Mouse (Mus musculus) stomach, embryonic 14.5 days (tissue): ENCODE results near the gene Hspa12a. TPM values are rescaled to one million over a fixed set of nuclear protein-coding genes. Genes with fewer than 3 reads are reported as not detected.

Source experiments
- ATAC-seq: fragments of 200-750 bp; cut with Nextera tagmentation; 2 replicates; pipeline ENCODE4 v1.8.0; 2017; ENCODE audit warnings: low read depth, moderate TSS enrichment; ENCODE audit not compliant: insufficient number of reproducible peaks, insufficient read depth, low FRiP score
- H3K27ac ChIP-seq: fragments of 300-500 bp; sonication (generic); 2 replicates; pipeline ENCODE4 v1.5.1; 2014; ENCODE audit warnings: mild to moderate bottlenecking, low read length, moderate library complexity, mixed read lengths
- H3K27me3 ChIP-seq: fragments of 300-500 bp; sonication (generic); 2 replicates; pipeline ENCODE4 v1.6.1; 2014; ENCODE audit warnings: low read length, control low read depth, mixed read lengths; ENCODE audit not compliant: control insufficient read depth, insufficient read depth
- H3K36me3 ChIP-seq: fragments of 300-500 bp; sonication (generic); 2 replicates; pipeline ENCODE4 v1.6.1; 2014; ENCODE audit warnings: mild to moderate bottlenecking, control low read depth, low read length, moderate library complexity, mixed read lengths; ENCODE audit not compliant: control insufficient read depth, insufficient read depth
- H3K4me1 ChIP-seq: fragments of 300-500 bp; sonication (generic); 2 replicates; pipeline ENCODE4 v1.6.1; 2014; ENCODE audit warnings: low read length, control low read depth, mixed read lengths; ENCODE audit not compliant: control insufficient read depth, insufficient read depth
- H3K4me2 ChIP-seq: fragments of 300-500 bp; sonication (generic); replicated peaks from 2 replicates; pipeline ENCODE4 v1.6.1; 2014; ENCODE audit warnings: low read depth, low read length, control low read depth
- H3K4me3 ChIP-seq: fragments of 300-500 bp; sonication (generic); 2 replicates; pipeline ENCODE4 v1.5.1; 2014; ENCODE audit warnings: low read depth, low read length, control low read depth
- H3K9ac ChIP-seq: fragments of 300-500 bp; sonication (generic); replicated peaks from 2 replicates; pipeline ENCODE4 v1.6.1; 2014; ENCODE audit warnings: low read depth, mild to moderate bottlenecking, control low read depth, low read length, moderate library complexity, mixed read lengths
- H3K9me3 ChIP-seq: fragments of 300-500 bp; sonication (generic); 2 replicates; pipeline ENCODE4 v1.6.1; 2016; ENCODE audit warnings: low read depth, low read length, control low read depth; ENCODE audit not compliant: control insufficient read depth
- WGBS: fragments of 180-500 bp; shearing (Covaris S2); extraction: QIAGEN DNeasy Blood & Tissue Kit; methylation state at CpG from one replicate; pipeline ENCODE4 v1.1.7; 2014; 5-methylcytosine and 5-hydroxymethylcytosine counted together
- polyA plus RNA-seq: library from polyadenylated mRNA; unstranded; fragments of >200 nt; fragmentation: Nextera tagmentation; extraction: Ambion mirVana; gene quantifications from 2 replicates; pipeline ENCODE4 v1.2.1, GENCODE M21; 2014

Gene Hspa12a
- polyA plus RNA-seq, 1 experiment from 2014 or later, result 5.0 TPM

DNA sequence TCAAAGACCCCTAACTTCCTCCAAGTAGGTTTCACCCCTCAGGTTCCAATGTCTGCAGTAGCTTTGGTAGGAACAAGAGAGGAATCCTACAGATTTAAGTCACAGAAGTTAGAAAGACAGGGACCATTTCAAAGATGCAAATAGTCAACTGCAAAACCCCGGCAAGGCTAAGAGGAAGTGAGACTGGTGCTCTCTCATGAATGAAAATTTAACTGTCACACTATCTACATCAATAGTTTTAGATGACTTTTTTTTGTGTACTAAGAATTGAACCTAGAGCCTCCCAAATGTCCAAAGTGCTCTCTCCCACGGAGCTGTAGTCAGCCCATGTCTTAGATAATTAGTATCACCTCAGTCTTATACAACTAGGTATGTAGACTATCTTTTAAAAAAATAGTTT is 110.5 kb downstream of the Hspa12a start:
- Histone ChIP-seq H3K36me3 (no peaks in the 10 kb centered on the region), H3K9ac (no peak overlapping the region), H3K4me1 (no peaks in the 10 kb centered on the region; the same call in 1 of the 2 replicates), H3K9me3 (no peaks in the 10 kb centered on the region), H3K27ac (no peak overlapping the region), H3K27me3 (no peaks in the 10 kb centered on the region), H3K4me2 (no peak overlapping the region), H3K4me3 (no peak overlapping the region)
- WGBS, result 66% methylated on average over 2 of the region's 2 CpGs
- ATAC-seq, result no peak

DNA sequence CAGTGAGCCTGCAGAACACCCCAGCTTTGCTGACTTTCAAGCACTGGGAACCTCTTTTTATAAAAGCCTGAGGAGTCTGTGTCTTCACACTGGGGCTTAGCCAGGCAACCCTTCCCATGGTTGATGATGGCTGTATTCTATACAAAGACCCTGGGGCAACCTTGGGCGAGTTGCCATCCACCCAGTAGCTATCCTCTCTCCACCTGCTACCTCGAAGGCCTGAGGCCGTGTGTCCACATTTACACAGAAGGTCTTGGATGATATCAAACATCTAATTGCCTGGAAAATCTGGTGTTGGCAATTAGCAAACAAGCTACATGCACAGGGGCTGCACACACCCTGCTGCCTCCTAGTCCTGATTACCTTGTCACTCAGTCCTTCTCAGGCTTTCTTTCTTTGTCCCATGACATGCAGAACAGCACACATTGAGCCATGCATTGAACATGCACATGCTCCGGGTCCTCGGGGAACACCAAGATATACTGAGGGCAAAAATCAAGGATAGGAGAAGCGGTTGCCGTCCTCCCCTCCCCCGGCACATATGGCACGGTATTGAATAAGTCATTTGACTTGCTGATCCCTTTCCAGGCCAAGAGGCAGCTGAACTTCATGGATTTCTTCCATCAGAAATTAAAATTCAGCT is 112.1 kb downstream of the Hspa12a start:
- no peak overlapping the region for H3K27ac ChIP-seq
- no peaks in the 10 kb centered on the region; the same call in 1 of the 2 replicates for H3K4me1 ChIP-seq
- no peak for ATAC-seq
- H3K36me3 ChIP-seq, result no peaks in the 10 kb centered on the region
- WGBS, result 85% methylated on average over 9 of the region's 9 CpGs
- H3K4me3 ChIP-seq, result no peak overlapping the region
- H3K4me2 ChIP-seq, result no peak overlapping the region
- no peaks in the 10 kb centered on the region for H3K27me3 ChIP-seq
- no peaks in the 10 kb centered on the region for H3K9me3 ChIP-seq
- no peak overlapping the region for H3K9ac ChIP-seq

DNA sequence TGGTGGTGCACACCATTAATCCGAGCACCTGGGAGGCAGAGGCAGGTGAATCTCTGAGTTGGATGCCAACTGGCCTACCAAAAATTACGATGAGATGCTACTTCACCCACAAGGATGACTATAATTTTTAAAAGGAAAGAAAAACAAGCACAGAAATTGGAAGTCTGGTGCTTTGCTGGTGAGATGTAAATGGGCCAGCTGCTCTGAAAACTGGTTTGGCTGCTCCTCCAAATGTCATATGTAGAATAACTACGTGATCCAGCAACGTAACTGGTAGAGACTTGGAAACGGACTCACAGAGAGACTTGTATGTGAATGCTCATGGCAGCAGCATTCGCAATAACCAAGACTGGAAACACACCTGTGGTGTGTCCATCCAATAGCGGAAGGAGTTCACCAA is 113.3 kb downstream of the Hspa12a start:
- 90% methylated on average over 7 of the region's 7 CpGs for WGBS
- Histone ChIP-seq H3K36me3 (no peaks in the 10 kb centered on the region), H3K4me2 (no peak overlapping the region), H3K27ac (no peak overlapping the region), H3K4me1 (no peaks in the 10 kb centered on the region), H3K9ac (no peak overlapping the region), H3K27me3 (no peaks in the 10 kb centered on the region), H3K9me3 (no peaks in the 10 kb centered on the region), H3K4me3 (no peak overlapping the region)
- no peak for ATAC-seq

DNA sequence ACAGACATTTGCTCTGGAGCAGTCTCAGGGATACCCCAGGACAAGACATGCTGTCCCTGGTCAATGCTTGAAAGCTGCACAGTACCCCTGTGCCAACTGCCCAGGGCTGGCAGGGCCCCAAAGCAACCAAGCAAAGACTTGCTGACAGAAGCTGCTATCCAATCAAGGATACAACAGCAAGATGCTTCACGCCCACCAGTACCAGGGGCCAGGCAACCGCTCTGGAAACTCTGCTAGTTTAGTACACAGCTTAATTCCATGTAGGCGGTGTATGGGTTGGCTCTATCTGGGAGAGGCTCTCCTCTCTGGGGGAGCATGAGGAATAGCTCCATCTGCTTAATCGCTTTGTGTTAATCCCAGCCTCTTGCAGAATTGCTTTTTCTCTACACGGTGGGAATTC is 113.9 kb downstream of the Hspa12a start:
- Histone ChIP-seq H3K9ac (no peak overlapping the region), H3K4me3 (no peak overlapping the region), H3K36me3 (no peaks in the 10 kb centered on the region), H3K27ac (no peak overlapping the region), H3K9me3 (no peaks in the 10 kb centered on the region), H3K4me2 (no peak overlapping the region), H3K27me3 (no peaks in the 10 kb centered on the region), H3K4me1 (no peaks in the 10 kb centered on the region)
- 83% methylated on average over 5 of the region's 5 CpGs for WGBS
- no peak for ATAC-seq

DNA sequence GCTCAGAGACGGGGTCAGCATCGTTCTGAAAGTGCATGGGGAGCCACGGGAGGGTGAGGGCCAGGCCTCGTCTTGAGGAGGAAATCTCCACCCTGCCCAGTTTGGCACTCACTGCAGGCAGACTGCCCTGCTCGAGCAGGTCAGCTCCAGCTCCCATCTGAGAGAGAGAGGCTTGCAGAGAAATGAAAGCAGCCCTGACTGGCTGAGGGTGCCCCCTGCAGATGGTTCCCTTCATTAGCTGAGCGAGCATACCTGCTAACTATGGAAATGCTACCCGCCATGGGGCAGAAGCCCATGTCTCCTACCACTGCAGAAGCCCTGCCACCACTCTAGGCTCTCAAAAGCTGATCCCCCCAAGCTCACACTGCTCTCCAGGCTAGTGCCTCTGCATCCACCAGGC is 115.8 kb downstream of the Hspa12a start:
- WGBS, result 60% methylated on average over 7 of the region's 7 CpGs
- no peaks in the 10 kb centered on the region for H3K9me3 ChIP-seq
- no peaks in the 10 kb centered on the region for H3K4me1 ChIP-seq
- no peak for ATAC-seq
- H3K27me3 ChIP-seq, result no peaks in the 10 kb centered on the region
- H3K9ac ChIP-seq, result no peak overlapping the region
- no peak overlapping the region for H3K4me3 ChIP-seq
- no peaks in the 10 kb centered on the region for H3K36me3 ChIP-seq
- H3K27ac ChIP-seq, result no peak overlapping the region
- H3K4me2 ChIP-seq, result no peak overlapping the region

DNA sequence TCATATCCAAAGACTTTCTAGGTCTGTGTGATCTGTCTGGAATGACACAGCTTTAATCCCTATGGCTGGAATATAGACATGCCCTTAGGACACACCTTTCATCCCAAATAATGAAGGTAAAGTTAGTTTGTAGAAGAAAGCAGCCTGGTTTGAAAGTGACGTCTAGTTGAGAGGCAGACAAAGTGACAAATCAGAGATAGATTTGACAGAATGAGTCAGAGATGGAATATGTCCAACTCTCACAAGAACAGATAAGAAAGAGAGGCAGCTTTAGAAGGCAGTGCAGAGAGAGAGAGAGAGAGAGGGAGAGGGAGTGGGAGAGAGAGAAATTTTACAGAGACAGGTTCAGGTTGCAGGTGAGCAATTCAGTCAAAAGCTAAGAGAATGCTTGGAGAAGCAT is 119.1 kb downstream of the Hspa12a start:
- 50% methylated on average over 1 of the region's 1 CpGs for WGBS
- Histone ChIP-seq H3K36me3 (no peaks in the 10 kb centered on the region), H3K27me3 (no peaks in the 10 kb centered on the region), H3K9ac (no peak overlapping the region), H3K4me2 (no peak overlapping the region), H3K4me3 (no peak overlapping the region), H3K9me3 (no peaks in the 10 kb centered on the region), H3K27ac (no peak overlapping the region), H3K4me1 (no peaks in the 10 kb centered on the region)
- no peak for ATAC-seq

DNA sequence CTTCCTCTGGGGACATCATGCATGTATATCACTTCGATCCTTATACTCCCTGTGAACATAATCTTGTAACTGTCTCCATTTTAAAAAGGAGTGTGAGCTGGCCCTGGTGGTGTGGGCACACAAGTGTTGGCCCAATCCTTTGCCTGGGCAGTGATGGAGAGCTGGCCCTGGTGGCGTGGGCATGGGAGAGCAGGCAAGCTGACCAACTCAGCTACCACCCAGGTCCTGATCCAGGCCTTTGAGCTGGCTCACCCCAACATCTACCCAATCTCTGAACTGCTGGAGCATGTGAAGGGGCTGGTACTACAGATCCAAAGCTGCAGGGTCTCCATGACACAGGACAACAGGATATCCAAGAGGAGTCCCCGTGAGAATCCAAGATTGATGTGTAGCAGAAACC is 120.2 kb downstream of the Hspa12a start:
- no peak for ATAC-seq
- WGBS, result 74% methylated on average over 3 of the region's 3 CpGs
- H3K27ac ChIP-seq, result no peak overlapping the region
- H3K4me3 ChIP-seq, result no peak overlapping the region
- H3K36me3 ChIP-seq, result no peaks in the 10 kb centered on the region
- H3K9ac ChIP-seq, result no peak overlapping the region
- no peaks in the 10 kb centered on the region for H3K27me3 ChIP-seq
- no peak overlapping the region for H3K4me2 ChIP-seq
- H3K4me1 ChIP-seq, result no peaks in the 10 kb centered on the region
- H3K9me3 ChIP-seq, result no peaks in the 10 kb centered on the region

DNA sequence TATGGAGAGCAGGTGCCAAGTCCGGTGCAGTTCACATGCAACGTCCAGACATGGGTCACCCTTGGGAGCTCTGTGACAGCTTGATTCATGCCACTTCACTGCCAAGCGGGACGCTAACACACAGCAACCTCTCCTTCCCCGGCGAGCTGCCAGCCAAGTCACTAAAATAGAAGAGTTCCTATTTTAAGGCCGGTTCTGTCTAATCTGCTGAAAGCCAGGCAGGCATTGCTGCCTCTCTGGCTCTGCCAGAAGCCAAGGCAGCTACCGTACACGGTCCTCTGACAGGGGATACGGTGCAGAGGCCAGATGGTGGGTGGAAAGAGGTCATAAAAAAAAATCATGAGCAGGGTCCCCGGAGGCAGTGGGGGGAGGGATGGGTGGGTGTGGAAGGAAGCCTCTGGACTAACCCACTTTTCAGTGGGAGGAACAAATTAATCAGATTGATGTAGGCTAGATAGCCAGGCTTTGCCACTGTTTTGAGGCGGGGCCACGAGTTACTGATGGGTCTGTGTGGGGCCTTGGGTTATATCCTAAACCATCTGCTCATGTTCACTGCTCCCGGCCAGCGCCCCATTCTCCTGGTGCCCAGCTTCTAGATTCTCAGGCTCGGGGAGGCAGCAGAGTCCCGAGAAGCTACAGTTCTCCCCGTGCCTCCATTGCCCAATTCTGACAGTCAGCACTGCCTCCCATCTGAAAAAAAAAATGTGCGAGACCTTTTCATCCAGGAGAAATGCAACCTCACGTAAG is 120.8 kb downstream of the Hspa12a start:
- WGBS, result 75% methylated on average over 20 of the region's 20 CpGs
- H3K9ac ChIP-seq, result no peak overlapping the region
- H3K27ac ChIP-seq, result no peak overlapping the region
- no peak overlapping the region for H3K4me2 ChIP-seq
- no peak overlapping the region for H3K4me3 ChIP-seq
- no peaks in the 10 kb centered on the region for H3K4me1 ChIP-seq
- H3K36me3 ChIP-seq, result no peaks in the 10 kb centered on the region
- no peaks in the 10 kb centered on the region for H3K9me3 ChIP-seq
- ATAC-seq, result no peak
- H3K27me3 ChIP-seq, result no peaks in the 10 kb centered on the region
